Mouse (Mus musculus) T-cell, adult 2 months (primary cell): ENCODE data around the gene Smyd3.

Source experiments
- DNase-seq: peaks from one replicate; pipeline ENCODE4 v3.0.0; 2022; ENCODE audit warnings: low spot score

The Smyd3 gene

DNA sequence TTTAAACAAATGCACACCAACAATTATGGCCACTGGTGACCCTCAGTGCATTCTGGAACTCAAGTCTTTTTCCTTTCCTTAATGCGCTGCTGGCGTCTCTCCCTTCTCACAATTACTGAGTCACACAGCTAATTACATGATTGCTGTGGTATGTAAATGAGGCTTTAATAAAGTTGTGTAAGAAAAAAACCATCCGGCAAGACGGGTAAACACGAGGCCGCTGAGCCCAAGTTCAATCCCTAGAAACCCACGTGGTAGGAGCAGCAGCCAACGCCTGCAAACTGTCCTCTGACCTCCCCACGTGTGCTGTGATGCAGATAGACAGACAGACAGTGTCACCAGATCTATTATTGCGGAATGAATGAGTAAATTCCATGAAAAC is 58.9 kb downstream of the Smyd3 start:
- no peak for DNase-seq

DNA sequence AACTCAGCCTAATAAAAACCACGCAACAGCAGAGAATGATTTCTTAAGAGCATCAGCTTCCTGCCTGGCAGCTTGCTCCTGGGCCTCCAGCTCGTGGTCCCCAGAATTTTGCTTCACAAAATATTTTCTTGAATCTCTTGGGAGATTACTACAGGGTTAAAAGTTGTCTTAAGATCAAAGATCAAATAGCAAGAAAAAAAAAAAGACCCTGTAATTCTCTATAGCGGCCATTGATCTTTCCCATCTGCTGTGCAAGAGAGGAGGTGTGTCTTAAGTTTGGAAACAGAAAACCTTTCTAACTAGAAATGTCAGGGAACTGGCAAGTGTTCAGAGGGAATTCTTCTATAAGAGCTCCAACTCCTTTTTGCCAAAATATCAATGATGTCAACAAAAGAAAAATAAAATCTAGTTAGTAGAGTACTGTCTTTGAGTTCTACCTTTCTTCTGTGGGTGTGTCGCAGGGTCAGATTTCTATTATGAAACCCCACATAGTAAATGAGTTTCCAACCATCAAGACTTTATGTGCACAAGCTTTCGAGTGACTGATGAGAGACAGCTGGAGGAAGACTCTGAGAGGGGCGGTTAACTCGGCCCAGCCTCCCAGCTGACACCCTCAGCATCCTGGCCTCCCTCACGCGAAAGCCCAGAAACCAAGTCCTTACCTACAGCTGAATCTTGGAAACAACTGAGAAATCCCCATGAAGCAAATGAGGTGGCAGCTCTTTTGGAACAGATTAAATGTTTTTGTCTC is 59.4 kb downstream of the Smyd3 start:
- DNase-seq: no peak

DNA sequence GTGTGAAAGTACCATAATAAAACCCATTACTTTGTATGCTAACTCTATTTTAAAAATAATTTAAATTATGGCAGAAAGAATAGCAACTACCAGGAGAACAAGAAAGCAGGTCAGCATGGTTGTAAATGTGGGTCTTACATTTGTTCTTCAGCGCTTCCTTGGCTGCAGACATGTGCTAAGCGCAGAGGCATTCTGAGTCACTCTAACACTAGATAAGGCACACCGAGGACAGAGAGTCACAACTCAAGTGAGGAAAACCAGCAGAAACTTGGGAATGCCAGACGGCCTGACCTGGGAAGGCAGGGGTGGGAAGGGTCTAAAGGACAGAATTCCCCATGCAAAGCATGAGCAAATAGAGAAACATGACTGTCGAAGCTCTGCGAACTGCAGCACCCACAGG is 63.2 kb downstream of the Smyd3 start:
- DNase-seq: no peak

DNA sequence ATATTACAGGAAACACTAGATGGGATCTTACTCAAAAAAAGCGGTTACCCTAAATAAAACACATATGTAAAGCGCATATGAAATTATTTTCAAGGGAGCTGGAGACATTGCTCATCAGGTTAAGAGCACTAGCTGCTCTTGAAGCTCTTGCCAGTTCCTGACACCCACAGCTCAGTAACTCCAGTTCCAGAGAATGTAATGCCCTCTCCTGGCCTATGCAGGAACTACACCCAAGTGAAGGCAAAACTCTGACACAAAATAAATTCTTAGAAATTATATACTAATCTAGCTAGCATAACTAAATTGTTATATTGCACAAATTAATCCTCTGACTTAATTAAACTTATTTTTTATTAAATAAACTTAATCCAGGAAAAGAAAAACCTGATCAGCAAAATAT is 66.6 kb downstream of the Smyd3 start:
- no peak for DNase-seq

DNA sequence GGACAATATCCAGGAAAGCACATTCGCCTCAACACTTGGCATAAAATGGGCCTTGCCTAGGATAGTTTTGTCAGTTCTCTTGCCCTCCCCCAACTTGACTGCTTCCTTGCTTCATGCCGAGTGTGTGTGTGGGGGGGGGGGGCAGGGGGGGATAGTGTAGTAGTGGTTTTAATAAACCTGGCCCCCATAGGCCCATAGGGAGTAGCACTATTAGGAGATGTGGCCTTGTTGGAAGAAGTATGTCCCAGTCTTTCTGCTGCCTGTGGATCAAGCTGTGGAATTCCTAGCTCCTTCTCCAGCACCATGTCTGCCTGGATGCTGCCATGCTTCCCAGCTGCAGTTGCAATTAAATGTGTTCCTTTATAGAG is 71.0 kb downstream of the Smyd3 start:
- no peak for DNase-seq

DNA sequence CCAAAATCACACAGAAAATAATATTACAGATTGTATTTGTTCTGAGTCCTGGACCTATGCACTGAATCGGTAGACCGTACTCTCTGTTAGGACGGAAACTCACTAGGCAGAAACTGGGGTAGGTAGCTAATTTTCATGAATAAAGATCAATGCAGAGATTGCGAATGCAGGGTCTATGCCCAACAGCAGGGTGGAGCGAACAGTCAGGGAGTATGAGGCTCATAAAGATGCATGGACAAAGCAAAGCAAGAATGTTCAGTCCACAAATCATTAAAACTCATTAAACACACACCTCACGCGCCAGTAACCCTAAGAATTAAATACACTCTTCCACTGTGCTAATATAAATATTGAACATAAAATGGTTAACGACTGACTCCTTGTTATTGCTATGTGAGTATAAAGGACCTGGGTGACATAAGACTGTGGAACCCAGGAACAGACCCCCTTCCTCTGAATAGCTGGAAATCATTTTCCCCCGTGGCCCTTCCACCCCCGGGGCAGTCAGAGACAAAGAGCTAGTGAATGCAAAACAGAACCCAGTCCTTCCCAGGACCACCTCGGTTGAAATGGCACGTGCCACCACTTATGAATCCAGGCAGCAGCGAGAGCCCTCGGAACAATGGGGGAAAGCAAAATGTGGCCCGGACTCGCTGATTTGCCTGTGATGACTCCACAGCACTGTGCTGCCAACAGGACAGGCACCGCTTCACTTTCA is 71.6 kb downstream of the Smyd3 start:
- DNase-seq: no peak

DNA sequence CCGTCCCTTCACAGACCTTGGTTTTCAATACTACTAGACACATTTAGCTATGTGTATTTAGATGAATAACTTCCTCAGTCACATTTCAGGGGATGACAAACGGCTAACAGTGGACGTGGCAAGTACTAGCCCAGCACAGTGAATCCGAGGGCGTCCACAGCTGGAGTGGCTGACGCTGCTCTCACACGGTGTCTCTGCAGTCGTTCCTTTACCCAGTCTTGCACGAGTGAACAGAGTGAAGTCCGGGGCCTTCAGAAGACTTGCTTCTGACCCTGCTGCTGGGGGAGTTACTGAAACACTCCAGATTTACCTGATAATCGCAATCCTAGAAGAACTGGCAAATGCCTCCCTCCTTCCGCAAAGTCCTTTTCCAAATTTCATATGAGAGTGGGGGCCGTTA is 74.0 kb downstream of the Smyd3 start:
- DNase-seq: no peak

DNA sequence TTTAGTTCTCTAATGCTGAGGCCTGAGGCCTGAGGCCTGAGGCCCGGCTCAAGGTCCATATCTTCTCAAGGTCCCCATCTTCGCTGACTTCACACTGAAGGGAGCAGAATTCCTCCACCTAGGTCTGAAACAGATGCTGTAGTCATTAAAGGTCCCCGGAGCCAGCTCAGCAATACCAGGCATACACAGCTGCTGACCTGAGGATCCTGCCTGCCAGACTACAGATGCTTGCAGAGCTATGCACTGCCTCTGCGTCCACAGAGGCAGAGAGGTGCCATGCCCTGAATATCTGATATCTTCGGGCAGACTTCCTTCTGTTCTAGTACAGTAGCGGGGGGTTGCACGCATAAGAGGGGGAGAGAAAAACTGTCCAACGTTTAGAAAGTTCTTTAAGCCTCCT is 74.4 kb downstream of the Smyd3 start:
- no peak for DNase-seq

DNA sequence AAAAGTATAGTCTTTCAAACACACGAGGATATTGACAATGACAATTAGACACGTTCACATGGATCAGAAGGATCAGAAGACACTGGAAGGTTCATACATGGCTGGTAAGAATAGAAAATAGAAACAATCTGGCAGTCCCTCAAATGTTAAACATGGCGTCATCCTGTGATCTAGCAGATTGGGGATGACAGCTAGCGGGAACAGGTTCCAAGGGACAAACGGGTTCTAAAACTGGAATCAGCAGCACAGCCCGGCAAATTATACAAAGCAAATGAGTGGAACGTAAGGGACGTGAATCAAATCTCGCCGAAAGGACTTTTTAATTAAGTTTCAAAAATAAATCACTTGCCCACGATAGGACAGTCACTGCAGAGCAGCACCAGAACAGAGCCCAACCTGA is 81.2 kb downstream of the Smyd3 start:
- DNase-seq: no peak

DNA sequence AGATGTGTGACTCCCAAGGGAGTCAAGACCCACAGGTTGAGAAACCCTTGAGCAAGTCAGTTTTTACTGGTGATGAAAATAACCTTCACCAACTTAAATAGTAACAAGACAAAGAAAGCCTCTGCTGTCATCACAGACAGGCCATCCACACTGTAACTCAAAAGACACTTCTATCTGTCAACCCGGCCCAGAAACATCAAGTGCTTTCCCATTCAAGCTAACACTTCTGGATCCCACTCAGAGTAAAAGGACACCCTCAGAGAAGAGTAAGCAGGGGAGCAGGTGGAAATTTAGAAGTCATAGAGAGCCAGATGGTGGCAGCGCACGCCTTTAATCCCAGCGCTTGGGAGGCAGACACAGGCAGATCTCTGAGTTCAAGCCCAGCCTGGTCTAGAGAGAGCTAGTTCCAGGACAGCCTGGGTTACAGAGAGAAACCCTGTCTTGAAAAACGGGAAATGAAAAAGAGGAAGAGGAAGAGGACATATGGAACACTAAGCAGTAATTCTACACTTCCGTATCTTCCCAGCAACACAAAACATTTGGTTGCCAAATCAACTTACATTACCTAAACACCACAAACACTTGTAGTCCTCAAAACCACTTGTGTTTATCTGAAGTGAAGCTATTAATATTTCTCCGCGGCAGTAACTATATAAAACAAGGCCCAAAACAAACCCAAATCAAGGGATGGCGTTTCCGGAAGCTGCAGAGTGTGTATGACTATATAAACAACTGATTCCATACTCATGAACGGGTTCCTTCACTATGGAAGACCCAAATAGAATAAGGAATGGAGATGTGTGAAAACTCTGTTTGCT is 83.2 kb downstream of the Smyd3 start:
- DNase-seq: no peak

DNA sequence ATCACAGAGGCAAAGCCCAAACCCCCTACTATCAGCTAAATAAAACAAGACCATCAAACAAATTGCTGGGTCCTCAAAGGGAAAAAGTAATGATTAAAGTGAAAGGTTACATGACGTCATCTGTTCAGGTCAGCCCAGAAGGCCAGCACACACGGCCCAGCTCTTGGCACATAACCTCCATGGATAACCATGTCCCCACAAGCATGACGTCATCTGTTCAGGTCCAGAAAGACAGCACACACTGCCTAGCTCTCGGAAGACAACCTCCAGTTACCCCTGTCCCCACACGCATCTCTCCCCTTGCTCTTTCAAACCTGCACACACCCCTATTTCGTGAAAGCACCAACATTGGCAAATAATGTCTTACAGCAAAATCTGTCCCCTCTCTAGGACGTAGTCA is 84.0 kb downstream of the Smyd3 start:
- DNase-seq: no peak

DNA sequence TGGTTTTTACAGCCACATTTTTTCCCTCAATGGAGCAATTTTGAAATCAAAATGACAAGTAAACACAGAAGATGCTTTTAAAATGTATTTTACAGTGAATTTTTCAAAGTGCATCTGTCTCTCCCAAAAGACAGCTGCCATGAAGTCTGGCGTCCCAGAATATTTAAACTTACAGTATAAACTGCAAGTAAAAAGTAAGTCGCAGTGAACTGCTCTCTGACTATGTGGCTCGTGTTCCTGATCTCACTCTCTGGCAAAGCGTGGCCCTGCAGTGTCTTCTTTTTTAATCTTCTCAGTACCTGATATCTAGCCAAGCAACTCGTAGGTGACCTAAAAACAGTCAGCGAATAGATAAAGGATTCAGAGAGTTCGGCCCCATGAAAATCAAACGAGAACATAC is 84.5 kb downstream of the Smyd3 start:
- no peak for DNase-seq

DNA sequence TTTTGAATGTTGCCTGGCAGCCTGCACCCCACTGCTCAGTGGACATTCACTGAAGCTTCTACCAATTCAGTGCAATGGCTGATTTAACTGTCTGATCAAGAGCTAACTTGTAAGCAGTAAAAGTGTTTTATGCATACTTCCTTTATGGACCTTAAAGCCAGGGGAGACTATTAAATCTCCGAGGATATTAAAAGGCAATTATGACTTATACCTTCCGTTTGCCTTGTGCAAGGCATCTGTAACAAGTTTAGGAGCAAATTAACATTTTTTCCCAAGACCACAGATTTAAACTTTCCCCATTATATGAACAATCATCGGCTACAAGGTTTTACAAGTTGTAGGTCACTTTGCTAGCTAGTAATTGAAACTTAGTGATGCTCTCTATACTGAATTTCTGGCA is 87.8 kb downstream of the Smyd3 start:
- no peak for DNase-seq

DNA sequence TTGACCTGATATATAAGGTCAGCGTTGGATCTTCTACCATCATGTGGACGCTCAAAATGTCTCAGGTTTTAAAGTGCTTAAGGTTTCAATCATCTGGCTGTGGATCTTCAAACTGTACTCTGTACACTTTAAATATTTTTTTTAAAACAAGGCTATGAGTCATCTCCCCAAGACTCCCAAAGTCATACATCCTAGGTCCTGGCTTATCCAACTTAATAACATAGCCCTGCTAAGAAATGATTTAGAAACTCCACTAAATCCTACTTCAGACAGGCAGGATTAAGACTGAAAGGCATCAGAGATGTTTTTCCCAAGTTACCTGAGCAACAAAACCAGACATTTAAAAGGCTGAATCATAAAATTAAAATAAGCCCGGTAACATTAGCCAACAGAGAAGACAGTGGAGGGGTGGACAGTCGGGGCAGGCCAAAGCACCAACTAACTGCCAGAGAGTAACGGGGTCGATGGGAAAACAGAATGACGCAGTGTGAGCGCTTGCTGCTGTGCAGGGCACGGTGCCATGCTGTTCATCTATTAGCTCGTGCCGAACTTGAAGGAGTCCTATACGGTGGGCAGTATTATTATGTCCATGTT is 92.9 kb downstream of the Smyd3 start:
- no peak for DNase-seq

DNA sequence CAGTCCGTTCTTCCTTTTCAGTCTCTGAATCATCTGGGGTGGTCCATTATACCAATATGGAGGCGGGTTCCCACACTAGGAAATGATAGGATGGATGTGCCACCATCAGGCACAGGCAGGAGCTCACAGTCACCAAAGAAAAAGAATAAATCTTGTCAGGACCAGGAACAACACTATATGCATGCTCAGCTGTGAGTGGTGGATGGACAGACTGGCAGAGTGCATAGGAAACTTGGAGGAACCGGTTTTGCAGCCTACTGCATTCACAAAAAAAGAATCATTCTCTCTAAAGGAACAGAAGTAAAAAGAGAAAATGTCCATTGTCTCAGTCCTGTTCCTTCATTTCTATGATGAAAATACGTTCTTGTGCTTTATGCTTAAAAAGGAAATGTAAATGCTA is 98.8 kb downstream of the Smyd3 start:
- no peak for DNase-seq

DNA sequence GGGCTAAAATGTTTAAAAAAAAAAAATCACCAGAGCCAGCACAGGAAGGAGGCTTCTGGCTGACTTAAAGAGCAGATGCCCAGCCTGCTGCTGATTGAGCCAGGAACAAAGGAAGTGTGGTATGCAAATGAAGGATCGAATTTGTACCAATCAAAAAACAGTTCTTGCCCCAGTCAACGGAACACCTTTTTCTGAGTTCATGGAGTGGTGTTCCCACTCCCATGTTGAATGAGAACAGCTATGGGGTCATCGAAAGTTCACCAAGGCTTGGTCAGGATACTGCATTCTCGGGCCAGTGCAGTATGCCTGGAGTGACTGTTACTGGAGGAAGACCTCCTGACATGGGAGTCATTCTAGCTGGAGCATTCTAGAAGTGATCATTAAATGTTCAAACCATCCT is 109.8 kb downstream of the Smyd3 start:
- no peak for DNase-seq

DNA sequence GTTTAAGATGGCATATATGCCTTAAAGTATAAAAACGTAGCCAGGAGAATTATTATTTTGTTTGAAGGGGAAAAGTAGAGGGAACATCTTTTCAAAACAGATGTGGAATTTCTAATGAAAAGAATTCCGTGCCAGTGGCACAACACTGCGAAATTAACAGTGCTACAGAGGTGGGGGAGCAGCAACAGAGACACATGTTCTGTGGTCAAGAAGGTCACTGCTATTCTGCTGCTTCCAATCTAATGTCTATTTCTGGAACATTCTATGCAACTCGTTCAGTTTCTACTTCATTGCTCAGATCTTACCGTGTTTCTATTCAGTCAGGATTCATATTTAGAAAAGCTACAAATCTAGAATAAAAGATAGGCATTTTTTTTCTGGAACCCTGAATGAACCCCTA is 117.0 kb downstream of the Smyd3 start:
- DNase-seq: no peak

DNA sequence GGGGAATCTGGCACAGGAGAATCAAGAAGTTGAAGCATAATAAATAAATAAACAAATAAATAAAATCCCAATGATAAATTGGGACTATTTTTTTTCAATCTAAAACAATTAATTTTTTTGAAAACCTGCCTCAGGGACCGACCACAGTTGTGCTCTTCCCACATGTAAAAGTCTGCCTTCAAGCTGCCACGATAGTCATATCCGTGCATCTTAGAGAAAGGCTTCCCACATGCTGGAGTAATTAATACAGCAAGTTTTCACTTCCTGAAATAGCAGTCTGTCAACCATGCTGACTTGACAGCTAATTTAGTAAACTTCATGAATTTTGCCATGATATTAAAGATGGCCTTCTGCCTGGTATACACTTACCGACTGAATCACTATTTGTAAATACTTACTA is 119.2 kb downstream of the Smyd3 start:
- DNase-seq: no peak

DNA sequence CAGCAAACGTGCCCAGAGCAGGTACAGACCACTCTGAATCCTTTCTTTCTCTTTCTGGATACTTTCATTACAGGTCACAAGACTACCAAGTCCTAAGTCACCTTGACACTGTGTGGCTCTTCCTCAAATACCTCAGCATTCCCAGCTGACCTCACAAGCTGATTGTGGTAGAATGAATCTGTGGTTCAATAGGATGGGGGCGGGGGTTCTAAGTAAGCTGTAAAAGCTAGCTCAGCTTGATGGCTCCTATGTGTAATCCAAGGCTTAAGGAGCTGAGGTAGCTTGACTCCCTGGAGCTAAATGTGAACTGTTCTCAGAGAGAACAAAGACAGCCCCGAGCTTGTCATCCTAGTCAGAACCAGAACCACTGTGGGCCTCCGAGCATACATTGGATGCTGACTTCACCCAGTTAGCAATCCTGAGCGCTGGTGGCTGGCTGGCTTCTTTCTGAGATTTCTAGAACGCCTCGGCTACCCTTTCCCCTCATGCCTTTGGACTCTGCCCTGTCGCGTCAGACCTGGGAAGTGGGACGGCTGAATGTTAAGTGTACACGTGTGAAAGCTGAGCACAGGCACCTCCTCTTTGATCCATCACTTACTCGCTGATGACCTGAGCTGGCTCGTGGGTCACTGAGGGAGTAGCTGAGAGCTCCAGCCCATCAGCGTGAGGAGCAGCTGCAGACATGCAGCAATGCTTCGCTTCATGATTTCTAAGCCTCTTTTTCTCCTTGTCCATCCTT is 131.4 kb downstream of the Smyd3 start:
- no peak for DNase-seq

DNA sequence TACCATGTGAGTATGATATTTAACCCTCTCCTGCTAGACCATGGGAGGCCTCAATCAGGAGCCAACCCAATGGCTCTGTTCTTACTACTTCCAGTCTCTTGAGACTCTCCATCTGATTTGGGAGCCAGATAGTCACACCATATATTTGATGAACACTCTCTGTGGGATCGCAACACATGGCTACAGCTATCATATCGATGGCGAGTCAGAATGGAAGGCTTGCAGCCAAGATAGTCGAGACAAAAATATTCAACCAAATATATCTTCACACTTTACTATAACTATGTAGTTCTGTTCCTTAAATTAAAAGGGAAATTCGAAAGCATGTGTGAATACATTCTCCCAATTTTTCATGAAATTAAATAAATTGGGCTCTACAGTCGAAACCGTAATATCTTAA is 132.2 kb downstream of the Smyd3 start:
- no peak for DNase-seq

DNA sequence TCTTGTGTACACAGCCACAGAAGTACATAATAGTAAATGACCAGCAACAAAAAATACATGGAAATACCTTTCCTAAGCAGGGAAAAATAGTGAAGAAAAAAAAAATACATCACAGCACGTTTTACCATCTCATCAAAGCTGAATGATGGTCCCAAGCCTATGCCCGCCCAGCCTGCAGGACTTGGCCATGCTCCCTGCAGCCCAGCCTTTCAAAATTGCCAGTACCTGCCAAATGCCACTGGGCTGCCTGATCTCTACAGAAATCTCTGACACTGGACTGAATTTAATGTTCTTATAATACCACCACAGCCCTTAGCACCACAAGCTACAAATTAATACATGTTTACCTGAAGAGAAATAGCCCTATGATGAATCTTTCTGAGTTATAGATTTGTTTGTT is 133.5 kb downstream of the Smyd3 start:
- no peak for DNase-seq

DNA sequence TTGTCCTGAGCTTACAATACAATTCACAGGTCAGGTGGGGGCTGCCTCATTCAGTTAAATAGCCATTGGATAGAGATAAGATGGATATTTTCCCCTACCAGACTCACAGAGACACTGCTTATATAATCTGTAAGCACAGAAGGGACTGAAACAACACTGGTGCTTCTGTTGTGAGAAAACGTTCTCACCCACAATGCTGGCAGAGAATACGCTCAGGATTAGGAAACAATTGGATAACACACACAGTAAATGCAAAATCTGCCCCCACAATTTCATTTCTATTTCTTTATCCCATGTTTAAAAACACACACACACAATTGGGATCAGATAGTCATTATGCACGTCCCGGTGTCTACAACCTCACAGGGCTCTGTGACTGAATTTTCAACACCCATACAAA is 139.7 kb downstream of the Smyd3 start:
- no peak for DNase-seq
